Mouse (Mus musculus) G1E (cell line): ENCODE measurements around the gene Apln.

ENCODE experiments used
- CTCF ChIP-seq: IDR thresholded peaks from 2 replicates; pipeline ENCODE4 v1.5.1; 2012; ENCODE audit warnings: low read depth, low read length, inconsistent platforms, mixed read lengths
- GATA1 ChIP-seq: IDR thresholded peaks from 2 replicates; pipeline ENCODE4 v1.6.1; 2012; ENCODE audit warnings: borderline replicate concordance, low read length, inconsistent platforms, mixed read lengths
- GATA2 ChIP-seq: IDR thresholded peaks from 2 replicates; pipeline ENCODE4 v1.6.1; 2012; ENCODE audit warnings: low read depth, low read length, inconsistent platforms, borderline replicate concordance
- POLR2AphosphoS5 ChIP-seq: IDR thresholded peaks from 2 replicates; pipeline ENCODE4 v1.6.1; 2012; ENCODE audit warnings: low read depth, low read length, inconsistent platforms; ENCODE audit not compliant: insufficient replicate concordance
- TAL1 ChIP-seq: conservative IDR thresholded peaks from 2 replicates; pipeline ENCODE4 v1.6.1; 2012; ENCODE audit warnings: low read depth, low read length, inconsistent platforms, mixed read lengths

DNA sequence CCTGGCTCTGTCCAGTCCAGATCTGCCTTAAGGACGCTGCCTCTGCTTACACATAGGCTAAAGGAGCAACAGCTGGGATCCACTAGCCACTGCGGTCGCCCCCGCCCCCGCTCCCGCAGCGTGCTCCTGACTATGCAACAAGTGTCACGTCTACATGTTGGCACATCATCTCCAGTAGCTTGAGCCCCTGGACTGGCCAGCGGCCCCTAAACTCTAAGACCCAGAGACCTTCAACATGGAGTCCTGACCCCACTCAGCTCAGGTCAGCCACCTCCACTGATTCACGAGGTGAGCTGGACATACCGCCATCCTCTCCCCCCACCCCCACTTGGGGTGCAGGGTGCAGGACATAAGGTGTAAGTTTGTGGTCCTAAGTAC is 898 bp downstream of the Apln start:
- TF ChIP-seq CTCF (no peak), GATA2 (no peak), GATA1 (no peak), TAL1 (no peak), POLR2AphosphoS5 (no peak)
